Mouse (Mus musculus): ENCODE data around the gene Ints13.

- no peak for TF ChIP-seq CTCF (IDR thresholded peaks at IDR 0.05; ENCODE audit: borderline replicate concordance, insufficient read depth, low read depth, low read length)
- TF ChIP-seq POLR2A (IDR thresholded peaks at IDR 0.05; ENCODE audit: borderline replicate concordance, insufficient read depth, low read length) = no peak
Measured at GRCm38 (mm10) chr6:146500771-146501170, 76.9 kb downstream of the Ints13 start.

All from cerebellum, adult 2 months (tissue).